Mouse (Mus musculus) stomach, postnatal 0 days (tissue): Measurements from ENCODE around the gene Rimklb.

ENCODE experiments used
- CTCF ChIP-seq: IDR thresholded peaks from 2 replicates; pipeline ENCODE4 v1.5.1; 2016; ENCODE audit warnings: antibody characterized with exemption, low read depth, mild to moderate bottlenecking, moderate library complexity
- EP300 ChIP-seq: optimal IDR thresholded peaks from 2 replicates; pipeline ENCODE3; 2016; ENCODE audit warnings: antibody characterized with exemption

DNA sequence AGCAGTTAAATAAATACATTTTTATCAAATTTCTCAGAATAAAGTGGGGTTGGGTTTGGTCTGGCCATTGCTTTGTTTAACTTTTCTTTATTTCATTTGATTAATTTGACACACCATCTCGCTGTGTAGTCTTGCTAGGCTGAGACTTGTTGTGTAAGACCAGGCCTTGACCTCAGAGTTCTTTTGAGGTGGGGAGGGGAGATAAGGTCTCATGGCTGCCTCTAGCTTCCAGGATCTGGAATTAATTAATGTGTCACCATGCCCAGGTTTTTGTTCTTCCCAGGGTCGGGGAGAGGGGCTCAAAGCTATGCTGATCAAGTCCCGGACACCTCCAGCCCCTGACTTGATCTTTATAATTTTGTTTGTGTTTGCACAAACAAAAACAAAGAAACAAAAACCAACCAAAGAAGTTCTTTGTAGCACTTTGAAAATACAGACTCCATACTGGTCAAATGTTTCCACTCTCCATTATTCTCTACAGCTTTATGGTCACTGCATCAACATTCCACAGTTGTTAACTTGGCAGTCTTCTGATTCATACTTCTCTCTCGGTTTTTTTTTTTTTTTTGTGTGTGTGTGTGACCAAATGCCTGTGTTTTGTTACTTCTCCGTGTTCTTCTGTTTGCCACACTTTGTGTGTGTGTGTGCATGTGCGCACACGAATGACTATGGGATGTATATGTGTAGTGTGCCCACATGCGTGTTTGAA, 33.1 kb upstream of the Rimklb start:
- TF ChIP-seq CTCF: no peak
- no peak for TF ChIP-seq EP300
